ENCODE assay signal across 7 mouse cellular contexts in genomic region chr2:23039082-23040000, GRCm38 (mm10). TPM values are rescaled to one million over a fixed set of nuclear protein-coding genes. Genes with fewer than 3 reads are reported as not detected.
DNase-seq lines count a peak whose midpoint lies in the region; ATAC-seq and TF ChIP-seq lines count a peak whose summit lies in the region.

No protein-coding gene starts in this region.

- H3K27me3 ChIP-seq in thymus, adult 2 months (ENCODE audit: control insufficient read depth, insufficient read depth, low read length): no peaks in the 10 kb centered on the region
- no peaks in the 10 kb centered on the region for H3K27me3 ChIP-seq in lung, postnatal 0 days (replicated peaks; ENCODE audit: insufficient read depth, low read length)

- no peaks in the 10 kb centered on the region for H3K36me3 ChIP-seq in thymus, adult 2 months (ENCODE audit: control insufficient read depth, insufficient read depth, low read length)
- no peaks in the 10 kb centered on the region for H3K36me3 ChIP-seq in lung, postnatal 0 days (ENCODE audit: insufficient read depth, low read length)

- no peak for TF ChIP-seq EP300 in lung, postnatal 0 days (IDR thresholded peaks at IDR 0.05)

- WGBS in thymus, adult 2 months: under 1% methylated on average over 59 of the region's 59 CpGs
- WGBS in lung, postnatal 0 days: under 1% methylated on average over 36 of the region's 59 CpGs

- H3K4me3 ChIP-seq in thymus, adult 2 months (ENCODE audit: control insufficient read depth, insufficient read depth, low read length): peak overlapping the region; percentile 97
- peak overlapping the region; percentile 99 for H3K4me3 ChIP-seq in lung, postnatal 0 days (ENCODE audit: low read depth, low read length)

- peak overlapping the region; percentile 69 for H3K4me2 ChIP-seq in lung, postnatal 0 days (replicated peaks; ENCODE audit: low read depth, low read length)

- 0 out of 2 replicates have a peak, but pooled peaks have one; percentile 22 for TF ChIP-seq CTCF in thymus, adult 2 months (IDR thresholded peaks at IDR 0.05; ENCODE audit: borderline replicate concordance, control insufficient read depth, extremely low read depth, insufficient read depth, low read length, poor library complexity)
- TF ChIP-seq CTCF in lung, postnatal 0 days (IDR thresholded peaks at IDR 0.05): no peak

- intact Hi-C loops in gastrocnemius, postnatal 14 days (cut with DNase I; ENCODE audit: low total_unique reads): no loop called here

- H3K27ac ChIP-seq in thymus, adult 2 months (ENCODE audit: control insufficient read depth, insufficient read depth, low read length): peak overlapping the region; percentile 96
- peak overlapping the region; percentile 99 for H3K27ac ChIP-seq in lung, postnatal 0 days (ENCODE audit: low read length)

- H3K9ac ChIP-seq in lung, postnatal 0 days (replicated peaks; ENCODE audit: low read depth): peak overlapping the region; percentile 98

- ATAC-seq in lung, postnatal 0 days: peak; percentile 76

- no peaks in the 10 kb centered on the region for H3K9me3 ChIP-seq in lung, postnatal 0 days (ENCODE audit: low read length)

- no peak for TF ChIP-seq POLR2A in thymus, adult 2 months (IDR thresholded peaks at IDR 0.05; ENCODE audit: control insufficient read depth, extremely low read depth, insufficient read depth, low read length, poor library complexity)

- H3K4me1 ChIP-seq in thymus, adult 2 months (replicated peaks; ENCODE audit: control insufficient read depth, insufficient read depth, low read length): peaks cover 8% of the 10 kb centered on the region
- peaks cover 8% of the 10 kb centered on the region; the same call in 1 of the 2 replicates for H3K4me1 ChIP-seq in lung, postnatal 0 days (ENCODE audit: insufficient read depth, low read depth, low read length)

- no peak for DNase-seq in thymus, adult 2 months
- DNase-seq in thymus, postnatal 25 days: no peak
- peak; percentile 50 for DNase-seq in c-Kit-negative CD71-positive TER-119-positive erythroid progenitor cells, embryonic 14.5 days (ENCODE audit: low read depth, low spot score)
- peak; percentile 45 for DNase-seq in gastrocnemius, postnatal 14 days
- DNase-seq in induced T-regulatory cell, adult 2 months (ENCODE audit: low read depth): peak; percentile 52
- DNase-seq in lung, postnatal 0 days (ENCODE audit: low spot score): peak; percentile 76
- peak; percentile 22 for DNase-seq in ovary, postnatal 14 days (ENCODE audit: low spot score)

RNA-seq across cellular contexts. Expression of gene Abi1, which starts 0.7 kb away (rescaled TPM):
- 138 and 148 TPM in 2 replicates for polyA plus RNA-seq in thymus, adult 2 months (2012; rRNA removed)
- 10 to 100 TPM; 21.6 to 24.3 TPM for total RNA-seq in gastrocnemius, postnatal 14 days (2021)
- polyA plus RNA-seq in lung, postnatal 0 days (2015; fragmentation: Nextera tagmentation; extraction: Ambion mirVana): 51.5 and 54.0 TPM in 2 replicates

RNA-seq across cellular contexts. Expression of gene Acbd5, which starts 28.6 kb away (rescaled TPM):
- 8.8 and 11.5 TPM in 2 replicates for polyA plus RNA-seq in thymus, adult 2 months (2012; rRNA removed)
- 10 to 100 TPM; 31.8 to 32.4 TPM for total RNA-seq in gastrocnemius, postnatal 14 days (2021)
- polyA plus RNA-seq in lung, postnatal 0 days (2015; fragmentation: Nextera tagmentation; extraction: Ambion mirVana): 34.1 and 38.7 TPM in 2 replicates

Comparison
In these comparisons a context has a peak if more than half of its experiments do, and no peak if none do; other contexts are left out.
1. DNase-seq: peak in c-Kit-negative CD71-positive TER-119-positive erythroid progenitor cells, embryonic 14.5 days (single experiment), gastrocnemius, postnatal 14 days (single experiment), induced T-regulatory cell, adult 2 months (single experiment), lung, postnatal 0 days (single experiment) and ovary, postnatal 14 days (single experiment); none in thymus, adult 2 months (single experiment) and thymus, postnatal 25 days (single experiment).